Mouse (Mus musculus) left cerebral cortex, adult 18-20 months (tissue): ENCODE measurements at regions not wholly inside any gene's neighbourhood (a gene's known extent, or its start where the extent isn't known, plus 50 kb on each side); places are given as distances from the start of the nearest gene placed in this dataset.

Source experiments
- DNase-seq, 2 experiments: peaks; one replicate each; pipeline ENCODE4 v3.0.0; 2021 to 2022; ENCODE audit warnings: low spot score in 2 of 2, mixed read lengths in 1 of 2

DNA sequence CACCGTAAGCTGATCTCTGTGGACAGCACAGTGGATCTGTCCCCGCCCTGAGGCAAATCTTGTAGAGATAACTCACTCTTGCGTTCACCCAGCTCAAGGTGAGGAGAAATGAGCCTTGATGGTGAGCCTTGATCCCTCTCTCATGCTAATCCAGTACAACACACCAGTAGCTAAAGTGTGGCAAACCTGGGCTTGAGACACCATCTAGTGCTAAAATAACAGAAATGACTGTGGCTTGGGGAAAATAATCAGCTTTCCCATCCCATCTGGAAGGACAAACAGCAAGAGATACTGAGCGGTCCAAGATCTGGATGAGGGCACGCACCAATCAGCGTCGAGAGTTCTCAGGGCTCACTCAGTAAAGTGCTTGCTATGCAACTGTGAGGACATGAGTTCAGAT is 50.9 kb upstream of the Cbln4 start:
- no peak for DNase-seq

DNA sequence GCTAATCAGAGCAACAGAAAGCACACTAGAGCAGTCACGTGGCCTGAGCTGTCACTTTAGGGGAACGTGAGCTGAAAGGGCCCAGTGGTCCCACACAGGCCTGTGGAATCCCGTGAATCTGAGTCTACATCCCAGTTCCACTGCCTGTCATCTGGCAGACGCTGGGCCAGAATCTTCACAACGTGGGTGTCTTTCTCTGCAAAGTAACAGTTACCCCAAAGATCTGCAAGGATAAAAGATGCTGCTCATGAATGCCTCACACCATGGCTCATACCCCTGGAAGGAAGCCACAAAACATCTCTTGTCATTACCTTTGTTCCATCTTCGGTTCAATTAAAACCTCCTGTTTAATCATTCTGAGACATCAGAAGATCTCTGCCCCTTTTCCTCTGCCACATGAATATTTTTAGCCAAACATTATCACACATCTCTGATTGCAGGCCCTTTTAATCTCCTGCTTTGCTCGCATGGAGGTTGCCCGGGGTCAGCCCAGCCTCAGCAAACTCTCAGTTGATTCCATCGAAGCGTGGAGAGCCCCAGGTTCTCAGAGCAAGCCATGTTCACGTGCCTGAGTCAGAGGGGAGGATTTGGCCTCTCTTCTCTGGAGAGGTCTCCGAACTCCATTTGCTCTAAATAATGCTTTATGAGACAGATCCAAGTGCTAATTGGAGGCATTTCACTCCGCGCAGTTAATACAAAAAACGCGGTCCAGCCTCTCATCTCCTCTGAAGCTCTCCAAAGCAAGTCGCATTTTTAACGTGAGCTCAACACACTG is 60.8 kb upstream of the Cbln4 start:
- peak; percentile 20 to 35 for DNase-seq

DNA sequence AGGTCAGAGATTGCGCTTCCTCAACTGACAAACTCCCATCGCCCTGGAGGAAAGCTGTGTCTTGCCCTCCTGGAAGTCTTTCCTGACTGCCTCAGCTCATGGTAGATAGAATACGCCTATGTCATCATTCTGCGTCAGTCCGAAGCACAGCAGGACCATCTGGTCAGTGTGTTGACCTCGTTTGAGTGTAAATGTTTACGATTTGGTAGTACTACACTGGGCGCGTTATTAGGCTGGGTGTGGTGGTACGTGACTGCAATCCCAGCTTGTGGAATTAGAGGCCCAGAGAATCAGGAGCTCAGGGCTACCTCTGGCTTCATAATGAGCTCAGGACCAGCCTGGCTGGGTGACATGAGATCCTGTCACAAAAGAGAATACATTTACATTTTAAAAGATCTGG is 62.0 kb upstream of the Cbln4 start:
- no peak for DNase-seq

DNA sequence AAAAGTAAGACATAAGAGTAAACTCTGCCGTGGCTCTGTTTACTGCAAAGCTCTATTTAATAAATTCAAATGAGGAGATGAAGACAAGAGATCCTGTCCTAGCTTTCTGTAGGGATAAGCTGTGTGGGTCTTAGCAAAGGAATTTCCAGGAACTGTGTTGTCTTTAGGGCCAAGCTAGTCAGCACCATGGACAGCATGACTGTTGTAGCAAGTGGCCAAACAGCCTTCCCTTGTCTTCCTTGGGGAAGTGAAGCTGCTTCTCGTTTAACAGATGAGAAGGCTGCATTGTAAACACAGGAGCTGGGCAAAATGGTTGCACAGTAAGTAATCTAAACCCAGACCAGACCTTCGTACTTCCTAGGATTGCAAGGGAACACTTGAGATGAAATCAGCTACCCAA is 67.4 kb upstream of the Cbln4 start:
- no peak for DNase-seq

DNA sequence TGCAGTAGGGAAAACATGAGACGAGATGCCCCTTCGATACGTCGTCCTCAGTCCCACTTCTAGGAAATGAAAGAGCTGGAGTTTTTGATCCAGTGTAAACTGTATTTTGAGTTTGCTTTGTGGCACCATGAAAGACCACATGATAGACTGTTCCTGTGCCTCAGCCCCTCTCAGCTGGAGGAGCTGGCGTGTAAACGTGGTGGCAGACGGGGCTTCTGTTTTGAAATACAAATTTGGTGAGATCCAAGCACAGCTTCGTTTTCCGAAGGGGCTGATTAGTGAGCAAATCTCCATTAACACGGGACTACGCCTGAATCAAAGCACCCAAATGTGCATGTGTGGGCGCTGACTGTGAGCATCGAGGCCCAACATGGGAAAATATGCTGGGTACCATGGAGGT is 70.4 kb upstream of the Cbln4 start:
- DNase-seq = no peak

DNA sequence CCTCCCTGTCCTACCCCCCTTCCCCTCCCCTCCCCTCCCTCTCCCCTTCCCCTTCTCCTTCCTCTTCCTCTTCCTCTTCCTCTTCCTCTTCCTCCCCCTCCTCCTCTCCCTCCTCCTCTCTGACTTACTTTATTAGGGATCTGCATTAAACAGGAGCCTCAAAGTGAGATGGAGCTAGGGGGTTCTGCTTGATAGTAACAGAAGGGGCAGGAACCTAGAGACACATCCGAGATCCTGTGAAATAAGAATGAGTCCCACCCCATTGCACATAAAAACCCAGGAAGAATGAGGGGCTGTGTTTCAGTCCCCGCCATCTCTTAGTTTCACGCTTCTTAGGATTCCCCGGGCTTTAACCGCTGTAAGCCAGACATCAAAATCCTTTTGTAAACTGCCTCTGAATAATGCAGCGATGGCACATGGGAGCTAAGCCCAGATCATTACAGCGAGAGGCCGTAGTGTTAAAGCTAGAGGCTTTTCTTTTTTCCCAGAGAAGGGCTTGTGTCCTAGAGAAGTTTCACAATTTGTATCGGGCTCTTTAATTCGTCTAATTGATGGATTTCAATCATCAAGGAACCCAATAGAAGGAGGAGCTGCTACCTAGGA is 72.4 kb upstream of the Cbln4 start:
- no peak for DNase-seq

DNA sequence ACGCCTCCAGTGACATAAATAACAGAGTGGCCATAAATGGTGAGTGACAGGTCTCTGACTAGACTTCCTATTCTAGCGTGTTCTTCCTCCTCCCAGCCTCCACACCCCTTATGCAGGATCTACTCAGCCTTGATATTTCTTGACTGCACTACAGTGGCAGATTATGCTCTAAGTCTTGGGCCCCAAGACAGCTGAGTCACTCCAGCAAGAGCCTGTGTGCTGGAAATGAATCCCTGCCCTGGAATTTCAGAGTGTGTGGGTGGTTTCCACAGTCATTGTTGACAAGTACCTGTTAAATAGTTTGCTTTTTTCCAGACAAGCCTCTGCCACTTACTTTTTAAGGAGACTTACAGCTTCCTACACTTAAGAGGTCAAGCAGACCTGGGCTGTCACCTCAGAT is 84.3 kb upstream of the Cbln4 start:
- DNase-seq = peak; percentile 25

DNA sequence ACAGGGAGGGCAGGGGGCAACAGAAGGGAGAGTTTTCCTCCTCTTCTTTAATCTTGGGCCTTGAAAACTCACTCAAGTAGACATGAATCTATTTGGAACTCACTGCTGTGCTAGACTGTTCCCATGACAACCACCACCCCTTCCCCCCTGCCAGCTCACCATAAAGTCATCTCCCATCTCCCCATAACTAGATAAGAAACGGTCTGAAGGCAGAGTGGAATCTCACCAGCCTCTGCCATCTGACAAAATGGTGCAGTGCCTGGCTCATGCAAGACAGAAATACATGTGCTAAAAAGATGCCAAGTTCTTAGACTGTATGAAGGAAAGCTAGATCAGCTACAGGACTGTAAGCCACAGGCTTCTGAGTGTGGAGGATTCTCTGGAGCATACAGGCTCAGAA is 88.0 kb upstream of the Cbln4 start:
- DNase-seq = peak; percentile 36 to 56

DNA sequence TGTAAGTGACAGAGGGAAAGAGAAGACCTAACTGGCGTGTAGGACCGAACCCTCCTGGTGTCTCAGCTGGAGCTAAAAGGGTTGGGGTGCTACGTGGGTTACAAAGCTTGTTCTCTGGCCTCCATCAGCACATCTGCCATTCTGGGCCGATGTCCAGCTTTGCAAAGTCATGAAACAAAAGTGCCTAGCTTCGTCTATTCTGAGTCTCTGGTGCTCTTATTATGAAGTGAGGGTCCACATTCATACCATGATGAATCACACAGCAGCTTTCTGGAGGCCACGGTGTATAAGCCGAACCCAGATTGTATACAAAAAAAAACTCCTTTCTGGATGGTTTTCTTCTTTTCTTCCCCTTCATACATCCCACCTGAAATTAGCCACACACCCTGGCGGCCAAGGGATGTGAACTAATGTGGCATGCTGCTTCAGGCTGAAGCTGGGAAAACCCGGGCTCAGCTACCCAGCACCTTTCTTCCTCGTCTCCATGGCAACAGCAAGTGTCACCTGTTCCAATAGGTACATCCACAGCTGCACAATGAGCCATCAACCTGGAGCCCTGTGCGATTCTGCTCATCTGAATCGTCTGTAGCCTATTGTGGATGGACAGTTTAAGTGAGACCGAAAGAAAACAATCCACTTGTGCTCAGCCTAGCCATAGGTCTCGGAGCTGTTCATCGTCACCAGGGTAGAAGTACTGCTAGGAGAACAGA is 89.5 kb upstream of the Cbln4 start:
- DNase-seq = peak; percentile 53 to 57

DNA sequence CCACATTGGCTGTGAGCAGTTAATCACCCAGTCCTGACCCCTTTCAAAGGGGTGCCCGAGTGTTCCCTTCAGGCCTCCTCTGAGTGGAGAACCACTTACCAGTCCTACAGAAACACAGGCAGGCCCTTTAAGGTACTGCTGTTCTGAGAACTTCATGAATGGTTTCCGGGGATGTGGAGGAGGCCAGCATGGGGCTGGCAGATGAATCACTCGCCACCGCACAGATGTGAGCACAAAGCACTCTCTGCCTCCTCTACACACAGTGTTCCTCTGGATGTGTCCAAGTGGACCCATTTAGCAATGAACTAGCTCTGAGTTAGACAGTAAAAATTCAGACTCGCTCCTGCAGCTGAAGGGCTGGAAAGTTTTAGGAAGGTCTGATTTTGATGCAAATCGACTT is 96.8 kb upstream of the Cbln4 start:
- peak; percentile 57 to 80 for DNase-seq

DNA sequence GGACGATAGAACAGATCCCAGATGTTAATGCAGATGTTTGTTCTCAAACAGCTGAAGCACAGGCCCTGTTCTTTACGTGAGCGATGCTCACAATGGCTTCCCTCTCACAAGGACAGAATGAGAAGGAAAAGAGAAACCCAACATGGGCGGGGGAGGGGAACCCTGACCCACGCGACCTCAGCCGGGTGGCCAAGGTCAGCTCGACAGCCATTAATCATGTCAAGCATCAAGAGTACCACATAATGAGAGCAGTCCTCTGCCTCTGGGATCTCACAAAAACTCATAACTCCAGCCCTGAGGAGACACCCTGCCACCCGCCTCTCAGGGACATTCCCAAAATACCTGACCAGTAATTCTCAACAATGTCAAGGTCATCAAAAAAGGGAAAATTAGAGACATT is 100.0 kb upstream of the Cbln4 start:
- DNase-seq = no peak

DNA sequence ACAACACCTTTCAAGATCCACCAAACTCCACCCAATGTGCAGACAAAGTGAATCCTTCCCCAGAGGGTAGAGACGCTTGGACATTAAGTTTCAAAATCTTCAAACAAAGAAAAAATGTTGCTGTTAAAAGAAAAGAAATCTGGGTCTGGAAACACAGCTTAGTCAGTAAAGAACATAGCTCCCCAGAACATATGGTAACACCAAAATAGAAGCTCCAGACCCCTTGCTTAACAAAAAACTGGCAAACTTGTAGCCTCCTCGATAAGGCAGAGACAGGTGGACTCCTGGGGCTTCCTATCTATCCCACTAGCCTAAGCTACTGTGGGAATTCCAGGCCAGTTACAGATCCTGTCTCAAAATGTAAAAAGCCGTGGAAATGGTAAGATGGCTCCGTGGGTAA is 99.6 kb upstream of the Mc3r start:
- DNase-seq = no peak

DNA sequence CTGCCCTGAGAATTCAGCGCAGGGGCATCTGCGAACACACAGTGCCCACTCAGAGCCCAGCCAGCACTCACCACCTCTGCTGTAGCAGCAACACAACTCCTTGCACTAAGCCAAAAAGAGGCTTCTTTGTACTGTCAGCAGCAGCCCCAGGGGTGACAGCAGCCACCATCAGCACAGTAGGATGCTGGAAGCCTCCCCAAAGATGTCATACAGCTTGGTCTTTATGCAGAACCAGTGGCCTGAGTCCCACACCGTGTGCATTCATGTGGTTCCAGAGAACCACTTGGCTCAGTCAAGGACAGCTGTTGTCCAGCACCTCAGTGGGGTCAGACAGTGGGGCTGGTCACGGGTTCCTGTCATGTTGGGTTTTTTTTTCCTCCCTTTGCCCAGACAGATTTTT is 98.6 kb upstream of the Mc3r start:
- DNase-seq = no peak

DNA sequence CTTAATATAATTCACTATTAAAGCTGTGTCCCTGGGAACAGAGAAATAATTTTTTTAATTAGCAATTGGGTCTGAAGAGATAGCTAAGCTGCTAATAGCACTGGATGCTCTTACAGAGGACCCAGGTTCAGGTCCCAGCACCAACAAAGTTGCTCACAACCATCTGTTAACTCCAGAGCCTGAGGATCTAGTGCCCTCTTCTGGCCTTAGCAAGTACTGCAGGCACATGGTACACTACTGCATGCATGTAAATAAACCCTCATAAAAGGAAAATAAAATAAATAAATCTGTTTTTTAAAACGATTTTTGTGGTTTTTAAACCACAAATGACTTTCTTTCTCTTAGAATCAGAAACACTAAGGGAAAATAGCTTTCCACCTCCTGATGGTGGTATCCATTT is 97.4 kb upstream of the Mc3r start:
- no peak for DNase-seq

DNA sequence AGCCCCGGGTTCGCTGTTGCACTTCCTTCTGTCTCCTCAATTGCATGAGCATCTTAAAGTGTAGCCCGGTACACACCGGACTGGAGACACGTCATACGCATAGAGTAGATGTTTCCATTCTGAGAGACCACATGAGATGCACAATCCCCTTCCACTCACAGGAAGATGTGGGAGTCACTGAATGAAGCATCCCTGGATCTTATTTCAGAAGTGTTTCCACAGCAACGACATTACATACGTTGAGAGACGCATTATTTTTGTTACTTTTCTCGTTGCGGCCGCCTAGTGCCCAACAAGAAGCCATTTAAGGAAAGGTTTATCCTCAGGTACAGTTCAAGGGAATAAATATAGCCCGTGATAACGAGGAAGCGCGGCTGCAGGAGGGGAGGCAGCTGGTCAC is 88.4 kb upstream of the Mc3r start:
- peak; percentile 29 to 44 for DNase-seq

DNA sequence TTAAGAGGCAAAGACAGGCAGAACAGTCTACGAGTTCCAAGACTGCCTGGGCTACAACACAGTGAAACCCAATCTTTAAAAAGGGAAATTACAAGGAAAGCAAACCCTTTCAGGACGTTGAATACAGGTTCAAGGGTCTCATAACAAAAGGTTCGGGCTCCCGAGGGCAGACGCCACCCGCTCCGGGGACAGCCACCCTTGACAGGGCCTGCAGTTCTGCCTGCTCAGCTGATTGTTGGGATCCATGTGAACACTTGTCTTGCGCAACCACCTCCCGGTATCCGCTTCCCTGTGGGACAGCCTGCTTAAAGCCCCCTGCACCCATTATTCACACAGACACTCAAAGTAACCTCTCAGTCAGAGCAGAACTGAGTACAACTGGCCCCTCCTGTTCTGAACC is 70.9 kb upstream of the Mc3r start:
- no peak for DNase-seq

DNA sequence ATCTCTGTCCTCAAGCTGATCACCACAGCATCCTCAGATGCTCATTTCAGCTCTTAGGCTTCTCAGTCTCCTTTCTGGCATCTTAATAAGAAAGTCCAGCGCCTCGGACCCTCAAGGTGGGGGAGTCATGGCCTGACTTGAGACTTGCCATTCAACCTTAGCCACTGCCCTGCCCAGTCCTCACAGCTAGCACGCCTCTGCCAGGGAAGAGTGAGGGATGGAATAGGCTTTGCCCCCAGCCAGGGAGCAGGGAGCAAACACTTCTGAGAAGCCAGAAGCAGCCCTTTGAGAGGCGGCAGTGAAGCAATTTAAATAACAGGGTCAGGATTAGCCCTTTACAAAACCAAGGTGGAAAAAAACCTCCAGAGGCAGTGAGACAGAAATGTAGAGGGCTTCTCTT is 69.0 kb upstream of the Mc3r start:
- DNase-seq = no peak

DNA sequence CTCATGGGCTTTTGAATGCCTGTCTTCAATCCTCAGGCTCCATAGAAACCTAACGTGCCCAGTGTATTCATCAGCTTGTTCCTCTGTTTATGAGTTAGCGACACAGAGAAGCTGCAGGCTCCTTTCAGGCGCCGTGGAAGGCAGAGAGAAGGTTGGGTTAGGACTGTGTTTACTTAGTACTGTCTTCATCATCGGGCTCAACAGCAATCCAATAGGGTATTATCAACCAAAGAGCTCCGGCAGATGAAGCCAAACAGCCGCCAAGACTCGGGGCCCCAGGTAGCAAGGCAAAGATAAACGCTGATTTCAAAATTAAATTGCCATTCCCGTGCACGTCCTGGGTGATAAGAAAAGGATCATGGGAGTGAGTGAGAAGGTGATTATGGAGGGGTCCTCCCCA is 50.5 kb upstream of the Mc3r start:
- DNase-seq = no peak
